Mouse (Mus musculus): Measurements from ENCODE around the gene Slc1a7. TPM values are rescaled to one million over a fixed set of nuclear protein-coding genes. Genes with fewer than 3 reads are reported as not detected.

Slc1a7 gene
- total RNA-seq, 1 experiment = 0.18 TPM

DNA sequence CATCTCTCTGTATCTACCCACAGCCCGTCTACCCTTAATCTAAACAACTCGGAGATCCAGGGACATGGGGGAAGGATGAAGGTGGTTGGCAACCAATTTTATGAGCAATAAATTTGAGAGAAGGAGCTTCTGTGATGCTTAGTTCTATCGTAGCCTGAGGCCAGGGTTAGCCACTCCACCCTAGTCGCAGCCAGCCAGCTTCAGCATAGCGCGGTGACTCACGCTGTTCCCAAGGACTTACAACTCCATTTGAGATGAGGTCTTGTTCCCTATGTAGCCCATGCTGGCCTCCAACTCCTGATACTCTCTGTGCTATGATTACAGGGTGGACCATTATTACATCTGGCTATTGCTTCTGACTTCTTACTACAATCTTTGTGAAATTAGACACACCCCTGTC, 25.4 kb upstream of the Slc1a7 start:
- in situ Hi-C loops (cut with MboI; ENCODE audit: low sequenced_read_pairs in 2 of 2, unreplicated experiment in 2 of 2) = no loop called here
- H3K9ac ChIP-seq (ENCODE audit: insufficient read depth, low read depth, low read length, poor library complexity, severe bottlenecking) = no peak overlapping the region
- no peaks in the 10 kb centered on the region for H3K9me3 ChIP-seq (ENCODE audit: control insufficient read depth, insufficient read depth, low read depth, low read length)

DNA sequence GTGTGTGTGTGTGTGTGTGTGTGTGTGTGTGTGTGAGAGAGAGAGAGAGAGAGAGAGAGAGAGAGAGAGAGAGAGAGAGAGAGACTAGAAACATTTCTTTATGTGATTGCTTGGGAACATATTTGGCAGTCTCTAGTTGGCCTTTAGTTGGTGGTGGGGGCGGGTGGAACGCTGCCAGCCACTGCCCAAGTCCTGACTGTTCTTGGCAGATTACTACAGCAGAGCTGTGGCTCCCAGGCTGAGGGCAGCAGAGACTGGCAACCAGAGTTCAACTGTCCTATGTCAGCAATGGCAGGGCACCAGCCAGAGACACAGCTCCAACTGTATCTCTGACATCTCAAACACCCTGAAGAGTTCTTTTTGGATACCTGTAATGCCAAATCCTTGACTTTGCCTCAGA, 24.0 kb upstream of the Slc1a7 start:
- H3K9ac ChIP-seq (ENCODE audit: insufficient read depth, low read depth, low read length, poor library complexity, severe bottlenecking) = no peak overlapping the region
- H3K36me3 ChIP-seq (ENCODE audit: control insufficient read depth, insufficient read depth, low read length, poor library complexity, severe bottlenecking) = no peaks in the 10 kb centered on the region
- in situ Hi-C loops (cut with MboI; ENCODE audit: low sequenced_read_pairs in 2 of 2, unreplicated experiment in 2 of 2) = no loop called here
- DNase-seq (ENCODE audit: low read depth, low spot score) = no peak
- no peak overlapping the region for H3K27ac ChIP-seq (ENCODE audit: insufficient read depth, low read depth, low read length, poor library complexity, severe bottlenecking)
- TF ChIP-seq MAFK (IDR thresholded peaks at IDR 0.05; ENCODE audit: insufficient read depth, low read depth, low read length) = no peak
- TF ChIP-seq CHD2 (IDR thresholded peaks at IDR 0.05; ENCODE audit: low read depth, low read length) = no peak
- no peak for TF ChIP-seq ZC3H11A (IDR thresholded peaks at IDR 0.05; ENCODE audit: borderline replicate concordance, low read depth, low read length)
- no peak for TF ChIP-seq ZNF384 (IDR thresholded peaks at IDR 0.05; ENCODE audit: low read depth, low read length)
- TF ChIP-seq HCFC1 (IDR thresholded peaks at IDR 0.05; ENCODE audit: borderline replicate concordance, insufficient read depth, low read length) = no peak
- H3K9me3 ChIP-seq (ENCODE audit: control insufficient read depth, insufficient read depth, low read depth, low read length) = no peaks in the 10 kb centered on the region
- no peaks in the 10 kb centered on the region for H3K4me1 ChIP-seq (ENCODE audit: control insufficient read depth in 2 of 2, insufficient read depth in 2 of 2, low read length in 2 of 2, poor library complexity in 1 of 2)
- no peak overlapping the region for H3K4me3 ChIP-seq (ENCODE audit: insufficient read depth in 1 of 2, low read depth in 1 of 2, low read length in 2 of 2, poor library complexity in 1 of 2, severe bottlenecking in 1 of 2)

More for the DNA sequence above, 25.4 kb upstream of the Slc1a7 start:
- Histone ChIP-seq H3K36me3 (ENCODE audit: control insufficient read depth, insufficient read depth, low read length, poor library complexity, severe bottlenecking) (no peaks in the 10 kb centered on the region), H3K4me3 (ENCODE audit: insufficient read depth in 1 of 2, low read depth in 1 of 2, low read length in 2 of 2, poor library complexity in 1 of 2, severe bottlenecking in 1 of 2) (no peak overlapping the region), H3K27ac (ENCODE audit: insufficient read depth, low read depth, low read length, poor library complexity, severe bottlenecking) (no peak overlapping the region), H3K4me1 (ENCODE audit: control insufficient read depth in 2 of 2, insufficient read depth in 2 of 2, low read length in 2 of 2, poor library complexity in 1 of 2) (no peaks in the 10 kb centered on the region)
- TF ChIP-seq CHD2 (IDR thresholded peaks at IDR 0.05; ENCODE audit: low read depth, low read length) = no peak
- no peak for TF ChIP-seq HCFC1 (IDR thresholded peaks at IDR 0.05; ENCODE audit: borderline replicate concordance, insufficient read depth, low read length)
- TF ChIP-seq MAFK (IDR thresholded peaks at IDR 0.05; ENCODE audit: insufficient read depth, low read depth, low read length) = no peak
- no peak for TF ChIP-seq ZNF384 (IDR thresholded peaks at IDR 0.05; ENCODE audit: low read depth, low read length)
- TF ChIP-seq ZC3H11A (IDR thresholded peaks at IDR 0.05; ENCODE audit: borderline replicate concordance, low read depth, low read length) = no peak
- DNase-seq (ENCODE audit: low read depth, low spot score) = no peak

DNA sequence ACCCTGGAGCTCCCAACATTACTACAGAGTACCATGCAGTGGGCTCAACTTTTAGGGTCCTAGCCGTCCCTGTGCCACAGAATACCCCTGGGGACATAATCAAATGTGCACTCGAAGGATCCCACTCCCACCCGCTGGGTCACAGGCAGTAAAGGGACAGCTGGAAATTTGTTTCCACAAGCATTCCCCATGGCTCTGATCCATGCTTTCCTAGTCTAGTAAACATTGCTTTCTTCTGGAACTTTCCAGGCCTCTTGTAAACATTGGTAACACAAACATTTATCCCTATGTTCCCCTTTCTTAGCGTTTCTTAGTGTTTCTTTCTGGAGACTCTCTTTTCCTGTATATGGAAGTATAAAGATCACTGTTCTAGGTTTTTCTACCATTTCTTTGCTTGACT, 18.2 kb upstream of the Slc1a7 start:
- Histone ChIP-seq H3K36me3 (ENCODE audit: control insufficient read depth, insufficient read depth, low read length, poor library complexity, severe bottlenecking) (no peaks in the 10 kb centered on the region), H3K4me1 (ENCODE audit: control insufficient read depth in 2 of 2, insufficient read depth in 2 of 2, low read length in 2 of 2, poor library complexity in 1 of 2) (no peaks in the 10 kb centered on the region), H3K9ac (ENCODE audit: insufficient read depth, low read depth, low read length, poor library complexity, severe bottlenecking) (no peak overlapping the region), H3K4me3 (ENCODE audit: insufficient read depth in 1 of 2, low read depth in 1 of 2, low read length in 2 of 2, poor library complexity in 1 of 2, severe bottlenecking in 1 of 2) (no peak overlapping the region), H3K27ac (ENCODE audit: insufficient read depth, low read depth, low read length, poor library complexity, severe bottlenecking) (no peak overlapping the region), H3K9me3 (ENCODE audit: control insufficient read depth, insufficient read depth, low read depth, low read length) (no peaks in the 10 kb centered on the region)
- TF ChIP-seq CHD2 (IDR thresholded peaks at IDR 0.05; ENCODE audit: low read depth, low read length) (no peak), HCFC1 (IDR thresholded peaks at IDR 0.05; ENCODE audit: borderline replicate concordance, insufficient read depth, low read length) (no peak), MAFK (IDR thresholded peaks at IDR 0.05; ENCODE audit: insufficient read depth, low read depth, low read length) (no peak)
- no peak for DNase-seq (ENCODE audit: low read depth, low spot score)
- in situ Hi-C loops (cut with MboI; ENCODE audit: low sequenced_read_pairs in 2 of 2, unreplicated experiment in 2 of 2) = no loop called here

DNA sequence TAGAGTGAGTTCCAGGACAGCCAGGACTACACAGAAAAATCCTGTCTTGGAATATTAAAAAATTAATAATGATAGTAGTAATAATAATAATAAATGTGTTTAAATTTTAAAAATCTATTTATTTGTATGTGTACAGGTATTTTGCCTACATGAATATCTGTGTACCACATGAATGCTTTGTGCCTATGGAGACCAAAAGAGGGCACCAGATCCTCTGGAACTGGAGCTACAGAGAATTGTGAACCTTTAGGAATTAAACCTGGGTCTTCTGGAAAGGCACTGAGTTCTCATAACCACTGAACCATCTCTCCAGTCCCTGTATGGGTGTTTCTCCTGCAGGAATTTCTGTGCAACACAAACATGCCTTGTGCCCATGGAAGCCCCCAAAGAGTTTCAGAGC, 15.3 kb upstream of the Slc1a7 start:
- H3K36me3 ChIP-seq (ENCODE audit: control insufficient read depth, insufficient read depth, low read length, poor library complexity, severe bottlenecking) = no peaks in the 10 kb centered on the region
- no peak for DNase-seq (ENCODE audit: low read depth, low spot score)
- H3K9ac ChIP-seq (ENCODE audit: insufficient read depth, low read depth, low read length, poor library complexity, severe bottlenecking) = no peak overlapping the region
- no peaks in the 10 kb centered on the region for H3K4me1 ChIP-seq (ENCODE audit: control insufficient read depth in 2 of 2, insufficient read depth in 2 of 2, low read length in 2 of 2, poor library complexity in 1 of 2)
- H3K27ac ChIP-seq (ENCODE audit: insufficient read depth, low read depth, low read length, poor library complexity, severe bottlenecking) = no peak overlapping the region
- TF ChIP-seq ZNF384 (IDR thresholded peaks at IDR 0.05; ENCODE audit: low read depth, low read length) (no peak), MAFK (IDR thresholded peaks at IDR 0.05; ENCODE audit: insufficient read depth, low read depth, low read length) (no peak)
- H3K4me3 ChIP-seq (ENCODE audit: insufficient read depth in 1 of 2, low read depth in 1 of 2, low read length in 2 of 2, poor library complexity in 1 of 2, severe bottlenecking in 1 of 2) = no peak overlapping the region
- H3K9me3 ChIP-seq (ENCODE audit: control insufficient read depth, insufficient read depth, low read depth, low read length) = no peaks in the 10 kb centered on the region
- in situ Hi-C loops (cut with MboI; ENCODE audit: low sequenced_read_pairs in 2 of 2, unreplicated experiment in 2 of 2) = no loop called here

DNA sequence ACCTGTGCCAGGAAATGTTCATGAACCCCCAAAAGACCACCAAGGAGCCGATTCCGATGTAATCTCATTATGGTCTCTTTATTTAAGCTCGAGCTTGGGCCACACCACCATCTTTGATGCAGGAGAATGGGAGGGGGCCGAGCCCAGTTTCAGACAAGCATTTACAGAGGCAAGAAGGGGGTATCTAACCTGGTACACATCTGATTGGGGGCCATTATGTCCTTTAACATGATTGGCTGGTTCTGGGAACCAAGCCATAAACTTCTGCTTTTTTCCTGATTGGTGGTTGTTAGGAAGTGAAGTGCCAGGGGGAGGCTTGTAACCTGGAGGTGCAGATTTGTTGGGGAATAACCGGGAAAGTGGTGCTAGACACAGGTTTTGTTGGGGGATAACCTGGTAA, 12.4 kb upstream of the Slc1a7 start:
- DNase-seq (ENCODE audit: low read depth, low spot score) = no peak
- no peaks in the 10 kb centered on the region for H3K36me3 ChIP-seq (ENCODE audit: control insufficient read depth, insufficient read depth, low read length, poor library complexity, severe bottlenecking)
- no peak overlapping the region for H3K4me3 ChIP-seq (ENCODE audit: insufficient read depth in 1 of 2, low read depth in 1 of 2, low read length in 2 of 2, poor library complexity in 1 of 2, severe bottlenecking in 1 of 2)
- no peaks in the 10 kb centered on the region for H3K9me3 ChIP-seq (ENCODE audit: control insufficient read depth, insufficient read depth, low read depth, low read length)
- no peak overlapping the region for H3K27ac ChIP-seq (ENCODE audit: insufficient read depth, low read depth, low read length, poor library complexity, severe bottlenecking)
- no peak overlapping the region for H3K9ac ChIP-seq (ENCODE audit: insufficient read depth, low read depth, low read length, poor library complexity, severe bottlenecking)
- H3K4me1 ChIP-seq (ENCODE audit: control insufficient read depth in 2 of 2, insufficient read depth in 2 of 2, low read length in 2 of 2, poor library complexity in 1 of 2) = no peaks in the 10 kb centered on the region
- no peak for TF ChIP-seq HCFC1 (IDR thresholded peaks at IDR 0.05; ENCODE audit: borderline replicate concordance, insufficient read depth, low read length)
- no peak for TF ChIP-seq ZNF384 (IDR thresholded peaks at IDR 0.05; ENCODE audit: low read depth, low read length)
- TF ChIP-seq ZC3H11A (IDR thresholded peaks at IDR 0.05; ENCODE audit: borderline replicate concordance, low read depth, low read length) = no peak
- no peak for TF ChIP-seq MAFK (IDR thresholded peaks at IDR 0.05; ENCODE audit: insufficient read depth, low read depth, low read length)
- no peak for TF ChIP-seq CHD2 (IDR thresholded peaks at IDR 0.05; ENCODE audit: low read depth, low read length)
- in situ Hi-C loops (cut with MboI; ENCODE audit: low sequenced_read_pairs in 2 of 2, unreplicated experiment in 2 of 2) = no loop called here
